Mouse (Mus musculus) cerebellum, adult 2 months (tissue): ENCODE measurements around the gene Slc24a2.

Experiments used
- CTCF ChIP-seq: fragments of 200-500 bp; IDR thresholded peaks from 2 replicates; pipeline ENCODE4 v1.5.1; 2011; ENCODE audit warnings: low read depth, mild to moderate bottlenecking, control low read depth, low read length, moderate library complexity, borderline replicate concordance; ENCODE audit not compliant: insufficient read depth
- POLR2A ChIP-seq: fragments of 200-500 bp; IDR thresholded peaks from 2 replicates; pipeline ENCODE4 v1.6.1; 2011; ENCODE audit warnings: low read length, control low read depth, borderline replicate concordance; ENCODE audit not compliant: insufficient read depth

DNA sequence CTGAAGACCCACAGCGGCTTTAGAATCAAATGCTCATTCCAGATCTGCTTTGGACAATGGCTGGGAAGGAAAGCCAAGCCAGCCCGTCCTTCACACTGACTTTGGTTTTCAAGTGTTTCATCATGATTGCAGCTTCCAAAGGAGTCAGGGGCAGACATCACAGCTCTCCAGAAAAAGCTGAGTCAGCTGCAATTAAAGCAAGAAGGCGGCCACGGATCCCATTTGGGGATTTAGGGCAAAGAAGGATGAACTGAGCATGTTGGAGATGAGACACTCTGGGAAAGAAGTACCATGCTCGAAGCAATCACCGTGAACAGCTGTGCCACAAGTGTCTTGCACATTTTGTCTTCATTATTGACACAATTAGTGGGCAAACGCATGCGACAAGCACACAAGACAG, 197.6 kb downstream of the Slc24a2 start:
- TF ChIP-seq POLR2A (no peak), CTCF (no peak)
